Mouse (Mus musculus) midbrain, embryonic 14.5 days (tissue): ENCODE results near the gene Cdc14b. TPM values are rescaled to one million over a fixed set of nuclear protein-coding genes. Genes with fewer than 3 reads are reported as not detected.

Experiments
- ATAC-seq: fragments of 200-750 bp; cut with Nextera tagmentation; 2 replicates; pipeline ENCODE4 v1.8.0; 2017; ENCODE audit warnings: moderate number of reproducible peaks, moderate library complexity; ENCODE audit not compliant: low FRiP score, low TSS enrichment
- DNase-seq: peaks from one replicate; pipeline ENCODE4 v3.0.0-alpha.2; 2015
- H3K27ac ChIP-seq: fragments of 300-500 bp; sonication (generic); replicated peaks from 2 replicates; pipeline ENCODE4 v1.5.1; 2014; ENCODE audit warnings: mild to moderate bottlenecking, low read depth, low read length, moderate library complexity
- H3K27me3 ChIP-seq: fragments of 300-500 bp; sonication (generic); 2 replicates; pipeline ENCODE4 v1.6.1; 2014; ENCODE audit warnings: low read length, control low read depth, mixed read lengths; ENCODE audit not compliant: control insufficient read depth, insufficient read depth
- H3K36me3 ChIP-seq: fragments of 300-500 bp; sonication (generic); 2 replicates; pipeline ENCODE4 v1.6.1; 2014; ENCODE audit warnings: low read length, control low read depth; ENCODE audit not compliant: control insufficient read depth, insufficient read depth
- H3K4me1 ChIP-seq: fragments of 300-500 bp; sonication (generic); 2 replicates; pipeline ENCODE4 v1.6.1; 2014; ENCODE audit warnings: mild to moderate bottlenecking, antibody characterized with exemption, low read length, control low read depth; ENCODE audit not compliant: control insufficient read depth, insufficient read depth
- H3K4me2 ChIP-seq: fragments of 300-500 bp; sonication (generic); 2 replicates; pipeline ENCODE4 v1.6.1; 2014; ENCODE audit warnings: mild to moderate bottlenecking, low read length, moderate library complexity
- H3K4me3 ChIP-seq: fragments of 300-500 bp; sonication (generic); replicated peaks from 2 replicates; pipeline ENCODE4 v1.5.1; 2014; ENCODE audit warnings: low read depth, low read length
- H3K9ac ChIP-seq: fragments of 300-500 bp; sonication (generic); replicated peaks from 2 replicates; pipeline ENCODE4 v1.6.1; 2014; ENCODE audit warnings: mild to moderate bottlenecking, low read length, moderate library complexity
- H3K9me3 ChIP-seq: fragments of 300-500 bp; sonication (generic); 2 replicates; pipeline ENCODE4 v1.6.1; 2016; ENCODE audit warnings: low read length, control low read depth, mixed read lengths; ENCODE audit not compliant: control insufficient read depth
- WGBS: fragments of 180-500 bp; shearing (Covaris S2); extraction: QIAGEN DNeasy Blood & Tissue Kit; methylation state at CpG from one replicate; pipeline ENCODE4 v1.1.7; 2014; 5-methylcytosine and 5-hydroxymethylcytosine counted together
- polyA plus RNA-seq: library from polyadenylated mRNA; unstranded; fragments of >200 nt; fragmentation: Nextera tagmentation; extraction: Ambion mirVana; gene quantifications from 2 replicates; pipeline ENCODE4 v1.2.1, GENCODE M21; 2014

Cdc14b gene
- polyA plus RNA-seq, 1 experiment from 2014 or later, result 3.7 TPM

GRCm38 (mm10) chr13:64204726-64205125 is 70.4 kb downstream of the Cdc14b start:
- no peak overlapping the region for H3K4me2 ChIP-seq
- no peak for ATAC-seq
- no peaks in the 10 kb centered on the region for H3K9me3 ChIP-seq
- no peak overlapping the region for H3K9ac ChIP-seq
- H3K27me3 ChIP-seq, result no peaks in the 10 kb centered on the region
- no peak overlapping the region for H3K4me3 ChIP-seq
- WGBS, result 69% methylated on average over 2 of the region's 2 CpGs
- DNase-seq, result peak; percentile 14
- H3K27ac ChIP-seq, result no peak overlapping the region
- H3K36me3 ChIP-seq, result no peaks in the 10 kb centered on the region
- no peaks in the 10 kb centered on the region for H3K4me1 ChIP-seq

GRCm38 (mm10) chr13:64200911-64201310 is 74.2 kb downstream of the Cdc14b start:
- Histone ChIP-seq H3K27me3 (no peaks in the 10 kb centered on the region), H3K9ac (no peak overlapping the region), H3K4me1 (no peaks in the 10 kb centered on the region), H3K36me3 (no peaks in the 10 kb centered on the region), H3K4me3 (no peak overlapping the region), H3K4me2 (no peak overlapping the region), H3K9me3 (no peaks in the 10 kb centered on the region), H3K27ac (no peak overlapping the region)
- DNase-seq (no peak), ATAC-seq (no peak)
- WGBS, result over 99% methylated on average over 4 of the region's 4 CpGs

- WGBS, result 92% methylated on average over 4 of the region's 4 CpGs
- no peak overlapping the region for H3K4me3 ChIP-seq
- no peak for DNase-seq
- no peaks in the 10 kb centered on the region for H3K36me3 ChIP-seq
- no peak overlapping the region for H3K27ac ChIP-seq
- H3K9ac ChIP-seq, result no peak overlapping the region
- no peak overlapping the region for H3K4me2 ChIP-seq
- no peaks in the 10 kb centered on the region for H3K4me1 ChIP-seq
- no peak for ATAC-seq
- H3K27me3 ChIP-seq, result no peaks in the 10 kb centered on the region
- no peaks in the 10 kb centered on the region for H3K9me3 ChIP-seq
Measured at GRCm38 (mm10) chr13:64198310-64198709, 76.8 kb downstream of the Cdc14b start.

- Histone ChIP-seq H3K36me3 (no peaks in the 10 kb centered on the region), H3K9me3 (no peaks in the 10 kb centered on the region), H3K27ac (no peak overlapping the region), H3K27me3 (no peaks in the 10 kb centered on the region), H3K9ac (no peak overlapping the region), H3K4me2 (no peak overlapping the region), H3K4me3 (no peak overlapping the region), H3K4me1 (no peaks in the 10 kb centered on the region)
- no peak for DNase-seq
- 93% methylated on average over 6 of the region's 6 CpGs for WGBS
- no peak for ATAC-seq
Measured at GRCm38 (mm10) chr13:64197899-64198298, 77.2 kb downstream of the Cdc14b start.

GRCm38 (mm10) chr13:64187065-64187464 is 88.0 kb downstream of the Cdc14b start:
- Histone ChIP-seq H3K9me3 (no peaks in the 10 kb centered on the region), H3K36me3 (0 out of 2 replicates have a peak, but pooled peaks cover 3% of the 10 kb centered on the region), H3K4me3 (no peak overlapping the region), H3K9ac (no peak overlapping the region), H3K4me1 (no peaks in the 10 kb centered on the region), H3K27ac (no peak overlapping the region), H3K27me3 (no peaks in the 10 kb centered on the region), H3K4me2 (no peak overlapping the region)
- ATAC-seq, result no peak
- DNase-seq, result no peak

- 0 out of 2 replicates have a peak, but pooled peaks cover 3% of the 10 kb centered on the region for H3K36me3 ChIP-seq
- H3K4me2 ChIP-seq, result no peak overlapping the region
- no peaks in the 10 kb centered on the region for H3K27me3 ChIP-seq
- H3K9ac ChIP-seq, result no peak overlapping the region
- no peak overlapping the region for H3K27ac ChIP-seq
- DNase-seq (no peak), ATAC-seq (no peak)
- H3K9me3 ChIP-seq, result no peaks in the 10 kb centered on the region
- H3K4me1 ChIP-seq, result no peaks in the 10 kb centered on the region
- H3K4me3 ChIP-seq, result no peak overlapping the region
- 94% methylated on average over 4 of the region's 4 CpGs for WGBS
Measured at GRCm38 (mm10) chr13:64186516-64186915, 88.6 kb downstream of the Cdc14b start.

- ATAC-seq (no peak), DNase-seq (no peak)
- Histone ChIP-seq H3K27me3 (no peaks in the 10 kb centered on the region), H3K4me3 (no peak overlapping the region), H3K9ac (no peak overlapping the region), H3K36me3 (0 out of 2 replicates have a peak, but pooled peaks cover 3% of the 10 kb centered on the region), H3K27ac (no peak overlapping the region), H3K4me1 (no peaks in the 10 kb centered on the region), H3K9me3 (no peaks in the 10 kb centered on the region), H3K4me2 (no peak overlapping the region)
- 95% methylated on average over 9 of the region's 9 CpGs for WGBS
Measured at GRCm38 (mm10) chr13:64185586-64185985, 89.5 kb downstream of the Cdc14b start.

- H3K36me3 ChIP-seq, result 0 out of 2 replicates have a peak, but pooled peaks cover 3% of the 10 kb centered on the region
- no peak for DNase-seq
- no peak for ATAC-seq
- H3K4me3 ChIP-seq, result no peak overlapping the region
- no peak overlapping the region for H3K9ac ChIP-seq
- no peaks in the 10 kb centered on the region for H3K4me1 ChIP-seq
- 82% methylated on average over 7 of the region's 7 CpGs for WGBS
- no peaks in the 10 kb centered on the region for H3K9me3 ChIP-seq
- H3K4me2 ChIP-seq, result no peak overlapping the region
- no peaks in the 10 kb centered on the region for H3K27me3 ChIP-seq
- H3K27ac ChIP-seq, result no peak overlapping the region
Measured at GRCm38 (mm10) chr13:64185176-64185575, 89.9 kb downstream of the Cdc14b start.

GRCm38 (mm10) chr13:64184361-64184760 is 90.7 kb downstream of the Cdc14b start:
- H3K9ac ChIP-seq, result no peak overlapping the region
- no peaks in the 10 kb centered on the region for H3K27me3 ChIP-seq
- DNase-seq, result no peak
- no peak overlapping the region for H3K4me2 ChIP-seq
- H3K4me1 ChIP-seq, result no peaks in the 10 kb centered on the region
- 0 out of 2 replicates have a peak, but pooled peaks cover 3% of the 10 kb centered on the region for H3K36me3 ChIP-seq
- no peak overlapping the region for H3K4me3 ChIP-seq
- no peaks in the 10 kb centered on the region for H3K9me3 ChIP-seq
- ATAC-seq, result no peak
- WGBS, result 82% methylated on average over 10 of the region's 10 CpGs
- H3K27ac ChIP-seq, result no peak overlapping the region
